Mouse (Mus musculus): ENCODE data around the gene Tmem94.
A peak's percentile ranks its signal among the peaks of the same experiment; 100 is the strongest.

The Tmem94 gene

GRCm38 (mm10) chr11:115808696-115809310 is 43.6 kb downstream of the Tmem94 start:
- DNase-seq (ENCODE audit: low spot score): no peak

GRCm38 (mm10) chr11:115809311-115809781 is 44.1 kb downstream of the Tmem94 start:
- no peak for DNase-seq (ENCODE audit: low spot score)

- no peak for DNase-seq (ENCODE audit: low spot score)
These were observed 45.1 kb downstream of the Tmem94 start for GRCm38 (mm10) chr11:115810377-115810776.

GRCm38 (mm10) chr11:115811381-115812093 is 46.3 kb downstream of the Tmem94 start:
- DNase-seq (ENCODE audit: low spot score): no peak

- DNase-seq (ENCODE audit: low spot score): no peak
These were observed 46.9 kb downstream of the Tmem94 start for GRCm38 (mm10) chr11:115812095-115812494.

GRCm38 (mm10) chr11:115812533-115813420 is 47.5 kb downstream of the Tmem94 start:
- peak; percentile 46 for DNase-seq (ENCODE audit: low spot score)

GRCm38 (mm10) chr11:115813507-115814296 is 48.5 kb downstream of the Tmem94 start, which contains the start of gene Caskin2:
Caskin2 (minus strand) TSS chr11:115813639.
- peak; percentile 98 for DNase-seq (ENCODE audit: low spot score)

- DNase-seq (ENCODE audit: low spot score): peak; percentile 78
These were observed 49.6 kb downstream of the Tmem94 start, which contains the start of gene Tsen54 for GRCm38 (mm10) chr11:115814605-115815450. Tsen54 (plus strand) TSS chr11:115814724.

GRCm38 (mm10) chr11:115817331-115817730 is 52.1 kb downstream of the Tmem94 start:
- no peak for DNase-seq (ENCODE audit: low spot score)

- no peak for DNase-seq (ENCODE audit: low spot score)
These were observed 54.8 kb downstream of the Tmem94 start for GRCm38 (mm10) chr11:115819915-115820623.

- DNase-seq (ENCODE audit: low spot score): no peak
These were observed 55.8 kb downstream of the Tmem94 start for GRCm38 (mm10) chr11:115821001-115821400.

GRCm38 (mm10) chr11:115823774-115824740 is 58.8 kb downstream of the Tmem94 start, which contains the start of gene Llgl2:
Llgl2 (plus strand) TSS chr11:115824049.
- DNase-seq (ENCODE audit: low spot score): peak; percentile 91

GRCm38 (mm10) chr11:115824813-115825212 is 59.6 kb downstream of the Tmem94 start:
- no peak for DNase-seq (ENCODE audit: low spot score)

- no peak for DNase-seq (ENCODE audit: low spot score)
These were observed 61.3 kb downstream of the Tmem94 start for GRCm38 (mm10) chr11:115826487-115826886.

GRCm38 (mm10) chr11:115827624-115828023 is 62.4 kb downstream of the Tmem94 start:
- no peak for DNase-seq (ENCODE audit: low spot score)

- no peak for DNase-seq (ENCODE audit: low spot score)
These were observed 63.8 kb downstream of the Tmem94 start for GRCm38 (mm10) chr11:115829036-115829435.

- DNase-seq (ENCODE audit: low spot score): peak; percentile 55
These were observed 65.5 kb downstream of the Tmem94 start for GRCm38 (mm10) chr11:115830550-115831325.

GRCm38 (mm10) chr11:115831518-115831917 is 66.3 kb downstream of the Tmem94 start:
- no peak for DNase-seq (ENCODE audit: low spot score)
